Mouse (Mus musculus): Measurements from ENCODE around the gene Il18r1. TPM values are rescaled to one million over a fixed set of nuclear protein-coding genes. Genes with fewer than 3 reads are reported as not detected.

The Il18r1 gene
- not detected in 2 replicates for polyA plus RNA-seq (2021; fragmentation: Nextera tagmentation)
- long read RNA-seq, experiment 1: 0 reads
- long read RNA-seq, experiment 2: 0 reads

DNA sequence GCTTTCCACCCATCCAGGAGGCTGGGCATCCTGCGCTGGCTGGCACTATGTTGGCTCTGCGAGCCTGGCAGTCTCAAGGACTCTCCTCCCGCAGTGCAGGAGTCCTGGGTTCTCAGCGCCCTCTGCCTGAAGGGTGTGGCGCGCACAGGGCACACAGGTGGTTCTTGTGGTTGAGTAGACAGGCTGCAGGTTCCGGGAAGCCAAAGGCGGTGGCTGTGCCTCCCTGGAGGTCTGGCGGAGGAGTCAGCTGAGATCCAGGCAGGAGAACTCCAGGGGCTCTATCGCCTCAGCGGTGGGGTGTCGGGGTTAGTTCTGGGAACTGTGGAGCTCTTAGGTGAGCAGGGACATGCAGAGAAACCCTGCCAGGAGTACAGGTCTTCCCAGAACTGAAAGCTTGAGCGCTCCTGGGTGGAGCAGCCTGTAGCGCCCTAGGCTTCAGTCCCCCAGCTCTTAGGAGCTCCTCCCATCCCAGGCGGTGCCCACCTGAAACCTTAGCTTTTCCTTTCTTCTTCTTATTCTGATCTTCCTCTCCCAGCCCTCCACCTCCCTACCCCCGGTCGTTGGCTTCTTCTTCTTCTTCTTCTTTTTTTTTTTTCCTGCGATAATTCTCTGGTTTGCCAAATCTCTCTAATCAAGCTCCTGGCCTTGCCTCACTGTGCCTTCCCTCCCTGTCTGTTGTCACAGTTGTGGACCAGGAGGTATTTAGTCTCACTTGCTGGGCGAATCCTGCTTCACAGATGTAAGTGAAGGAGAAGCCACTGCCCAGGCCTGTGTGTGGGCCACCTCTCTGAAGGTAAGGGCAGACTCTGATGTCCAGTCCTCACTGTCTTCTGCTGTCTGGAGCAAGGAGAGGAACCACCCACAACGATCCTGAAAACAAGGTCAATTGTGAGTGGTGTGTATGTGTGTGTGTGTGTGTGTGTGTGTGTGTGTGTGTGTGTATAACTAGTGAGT lies at the start of gene Il18r1:
Gene Il18r1, plus strand, starts transcription at position 76 of the 954 bp plus-strand sequence.

DNA sequence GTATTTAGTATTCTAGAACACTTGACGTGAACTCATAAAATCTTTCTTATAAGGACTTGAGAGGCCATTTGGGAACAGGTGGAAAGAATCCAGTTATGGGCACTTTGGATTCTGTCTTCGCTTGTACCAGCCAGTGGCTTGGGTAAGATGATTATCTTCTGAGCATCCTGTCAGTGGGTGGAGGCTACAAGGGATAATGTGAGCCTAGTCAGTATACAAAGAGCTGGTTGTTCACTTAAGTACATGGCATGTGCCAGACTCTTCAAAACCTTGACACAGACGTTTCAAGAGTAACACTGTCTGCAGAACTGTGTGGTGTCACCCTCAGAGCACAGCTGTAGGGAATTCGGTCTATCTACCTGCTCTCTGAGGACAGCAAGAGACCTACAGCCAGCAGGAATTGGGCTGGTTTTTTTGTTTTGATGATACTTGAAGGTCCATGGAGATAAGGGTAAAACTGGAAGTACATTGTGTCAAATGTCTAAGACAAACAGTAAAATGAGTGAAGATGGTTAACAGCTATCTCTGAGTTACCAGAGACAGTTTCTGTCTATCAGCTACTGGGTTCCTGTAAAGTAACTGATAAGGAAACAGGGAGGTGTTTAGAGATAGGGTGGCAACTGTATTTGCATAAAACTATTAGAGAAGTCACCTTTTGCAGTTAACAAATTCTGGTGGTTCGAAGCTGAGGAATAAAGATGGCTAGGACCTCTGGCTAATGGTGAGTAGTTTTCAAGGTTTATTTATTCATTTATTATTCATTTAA lies 36.3 kb upstream of the Il18r1 start, which contains the start of gene Il1rl1:
Gene Il1rl1, plus strand, starts transcription at position 661 of the 766 bp plus-strand sequence.

DNA sequence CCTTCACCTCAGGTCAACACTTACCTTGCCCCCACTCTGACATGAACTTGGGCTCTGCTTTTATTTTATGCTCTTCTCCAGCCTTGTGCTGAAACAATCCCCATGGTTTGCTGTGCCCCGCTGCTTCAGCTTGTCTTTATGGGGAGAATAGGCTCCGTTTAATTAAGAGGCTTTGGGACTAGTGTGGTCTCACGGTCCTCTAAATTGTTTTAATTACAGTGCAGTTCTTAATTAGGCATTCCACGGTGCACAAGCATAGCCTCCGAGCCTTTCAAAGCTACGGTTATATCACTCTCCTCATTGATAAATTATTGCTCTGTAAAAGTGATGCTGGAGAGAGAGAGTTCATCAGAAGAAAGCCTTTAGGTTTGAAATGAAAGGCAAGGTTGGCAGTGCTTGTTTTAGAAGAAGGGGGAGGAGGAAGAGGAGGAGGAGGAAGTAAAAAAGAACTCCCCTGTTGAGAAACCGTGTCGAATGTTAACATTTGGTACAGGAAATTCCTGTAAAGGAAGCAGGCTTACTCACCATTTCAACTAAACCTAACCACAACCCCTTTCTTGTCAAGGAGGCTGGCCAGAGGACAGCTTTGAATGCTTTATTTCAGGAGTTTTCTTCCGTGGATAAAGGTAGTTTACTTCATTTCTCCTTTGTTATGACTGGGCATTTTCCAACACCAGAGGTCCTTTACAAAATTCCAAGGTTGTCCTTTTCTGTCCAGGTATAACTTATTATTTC lies 49.7 kb downstream of the Il18r1 start, which contains the start of gene Il18rap:
Gene Il18rap, plus strand, starts transcription at position 512 of the 735 bp plus-strand sequence.

Other genes with a start within 250 kb of the Il18r1 start
- 0.89 and 0.92 TPM in 2 replicates for gene Il1r1, start 240.5 kb upstream of the Il18r1 start, polyA plus RNA-seq (2021; fragmentation: Nextera tagmentation)
- 0.14 and 0.26 TPM in 2 replicates for gene Il1rl2, start 140.9 kb upstream of the Il18r1 start, polyA plus RNA-seq (2021; fragmentation: Nextera tagmentation)
- 0.04 and 0.16 TPM in 2 replicates for gene Il1rl1, start 36.0 kb upstream of the Il18r1 start, polyA plus RNA-seq (2021; fragmentation: Nextera tagmentation)
- 0.04 TPM in 1 of 2 replicates, not detected in the other for gene Il18rap, start 49.8 kb downstream of the Il18r1 start, polyA plus RNA-seq (2021; fragmentation: Nextera tagmentation)
- gene Slc9a4, start 114.5 kb downstream of the Il18r1 start, polyA plus RNA-seq (2021; fragmentation: Nextera tagmentation): 3.1 and 3.2 TPM in 2 replicates
- gene Slc9a2, start 215.0 kb downstream of the Il18r1 start, polyA plus RNA-seq (2021; fragmentation: Nextera tagmentation): 2.2 and 2.5 TPM in 2 replicates